Mouse (Mus musculus): Measurements from ENCODE around the gene Zfp607b.

The Zfp607b gene

DNA sequence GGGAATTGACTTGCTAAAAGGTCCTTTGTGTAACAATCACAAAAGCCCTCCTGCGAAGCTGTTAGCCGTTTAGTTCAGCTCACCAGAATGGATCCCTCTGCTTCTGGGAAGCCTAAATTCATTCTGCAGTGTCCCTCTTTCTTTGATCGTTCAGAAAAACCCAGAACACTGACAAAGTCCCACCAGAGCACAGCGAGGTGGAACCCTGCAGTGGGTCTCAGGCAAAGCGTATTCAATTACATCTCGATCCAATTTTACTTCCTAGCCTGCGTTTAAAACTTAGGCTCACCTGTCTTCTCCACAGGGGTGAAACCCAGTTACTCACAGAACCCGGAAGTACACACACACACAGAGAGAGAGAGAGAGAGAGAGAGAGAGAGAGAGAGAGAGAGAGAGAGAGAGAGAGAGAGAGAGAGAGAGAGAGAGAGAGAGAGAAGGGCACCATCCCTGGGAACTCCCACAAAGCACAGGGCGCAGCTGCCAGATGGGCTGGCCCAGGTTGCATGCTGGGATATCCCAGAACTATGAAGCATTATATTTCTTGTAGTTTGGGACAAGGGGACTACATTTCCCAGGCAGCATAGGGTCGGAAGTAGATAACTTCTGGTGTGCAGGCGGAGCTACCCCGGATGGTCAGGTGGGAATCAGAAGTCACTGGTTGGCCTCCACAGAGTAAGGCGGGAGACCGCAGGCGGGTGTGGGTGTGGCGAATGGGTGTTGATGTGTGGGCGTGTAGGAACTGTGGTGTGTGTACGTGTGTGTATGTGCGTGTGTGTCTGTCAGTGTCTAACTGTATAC, at the start of gene Zfp607b:
Gene Zfp607b, plus strand, starts transcription at position 526 of the 798 bp plus-strand sequence.
- peak; percentile 78 to 93 for DNase-seq (ENCODE audit: low spot score in 2 of 2)

DNA sequence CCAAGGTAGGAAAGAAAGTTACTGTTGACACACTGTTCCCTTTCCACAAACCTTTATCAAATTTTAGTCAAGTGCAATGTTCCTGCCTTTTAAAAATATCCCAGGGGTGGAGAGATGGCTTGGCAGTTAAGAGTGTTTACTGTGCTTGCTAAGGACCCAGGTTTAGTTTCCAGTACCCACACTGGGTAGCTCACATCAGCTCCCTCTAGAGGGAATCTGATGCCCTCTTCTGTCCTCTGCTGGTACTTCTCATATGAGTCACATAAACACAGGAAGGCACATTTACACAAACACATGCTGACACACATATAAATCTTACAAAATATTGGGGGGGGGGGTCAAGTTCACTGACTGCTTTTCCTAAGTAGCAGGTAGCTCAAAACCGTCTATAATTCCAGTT, 44.7 kb upstream of the Zfp607b start:
- no peak for DNase-seq (ENCODE audit: low spot score in 2 of 2)

GRCm38 (mm10) chr7:27646516-27646915, 42.6 kb upstream of the Zfp607b start:
- no peak for DNase-seq (ENCODE audit: low spot score in 2 of 2)

GRCm38 (mm10) chr7:27647281-27648002, 41.7 kb upstream of the Zfp607b start:
- DNase-seq (ENCODE audit: low spot score in 2 of 2), result no peak

DNA sequence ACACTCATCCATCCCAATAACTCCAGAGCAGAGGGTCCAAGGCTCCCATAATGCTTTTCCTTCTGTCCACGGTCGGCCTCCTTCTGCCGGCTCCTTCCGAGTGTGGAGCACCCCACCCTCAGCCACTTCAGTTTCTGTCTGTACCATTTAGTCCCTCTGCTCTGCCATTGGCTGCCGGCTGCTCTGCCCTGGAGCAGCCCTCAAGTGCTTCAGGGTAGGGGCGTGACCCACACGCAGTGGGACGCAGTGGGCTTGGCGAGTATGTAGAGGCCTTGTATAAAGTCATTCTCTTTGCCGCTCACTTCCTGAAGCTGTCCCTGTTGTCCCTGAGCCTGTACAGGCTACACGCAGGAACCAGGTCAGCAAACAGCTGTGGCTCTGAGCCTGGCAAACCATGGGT, 39.4 kb upstream of the Zfp607b start:
- no peak for DNase-seq (ENCODE audit: low spot score in 2 of 2)

- peak; percentile 30 to 40 for DNase-seq (ENCODE audit: low spot score in 2 of 2)
These were observed 38.2 kb upstream of the Zfp607b start for GRCm38 (mm10) chr7:27650949-27651348.

DNA sequence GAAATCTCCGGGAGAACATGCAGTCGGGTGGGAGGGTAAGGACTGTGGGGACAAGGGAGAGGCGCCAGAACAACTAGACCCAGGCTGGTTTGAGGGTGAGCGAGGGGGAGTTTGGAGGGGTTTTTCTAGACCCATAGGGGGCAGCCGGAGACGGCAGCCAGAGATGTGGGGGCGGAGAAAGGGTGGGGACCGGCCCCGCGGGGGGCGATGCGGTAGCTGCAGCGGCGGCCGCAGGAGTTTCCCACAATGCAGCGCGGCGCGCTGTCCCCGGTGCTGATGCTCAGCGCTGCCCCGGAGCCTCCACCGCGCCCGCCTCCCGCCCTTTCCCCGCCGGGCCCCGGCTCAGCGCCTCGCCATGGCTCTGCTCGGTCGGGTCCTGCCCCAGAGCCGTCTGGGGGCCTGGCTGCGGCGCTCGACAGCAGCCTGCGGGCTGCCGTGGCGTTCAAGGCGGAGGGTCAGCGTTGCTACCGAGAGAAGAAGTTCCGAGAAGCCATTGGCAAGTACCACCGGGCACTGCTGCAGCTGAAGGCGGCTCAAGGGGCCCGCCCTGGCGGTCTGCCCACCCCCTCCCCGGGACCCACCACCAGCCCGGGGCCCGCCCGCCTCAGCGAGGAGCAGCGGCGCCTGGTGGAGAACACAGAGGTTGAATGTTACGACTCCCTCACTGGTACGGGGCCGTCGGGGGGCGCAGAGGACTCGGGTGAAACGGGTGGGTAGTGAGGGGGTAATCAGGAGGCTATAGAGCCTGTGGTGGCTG, 35.3 kb upstream of the Zfp607b start, which contains the start of gene Ttc9b:
Gene Ttc9b, plus strand, starts transcription at position 235 of the 757 bp plus-strand sequence.
- peak in 1 of 2 experiments; percentile 14 for DNase-seq (ENCODE audit: low spot score in 2 of 2)

GRCm38 (mm10) chr7:27654607-27655276, 34.4 kb upstream of the Zfp607b start:
- peak in 1 of 2 experiments; percentile 16 for DNase-seq (ENCODE audit: low spot score in 2 of 2)

GRCm38 (mm10) chr7:27655545-27655944, 33.6 kb upstream of the Zfp607b start:
- no peak for DNase-seq (ENCODE audit: low spot score in 2 of 2)

- DNase-seq (ENCODE audit: low spot score in 2 of 2), result no peak
These were observed 32.5 kb upstream of the Zfp607b start for GRCm38 (mm10) chr7:27656600-27656999.

- no peak for DNase-seq (ENCODE audit: low spot score in 2 of 2)
These were observed 31.2 kb upstream of the Zfp607b start for GRCm38 (mm10) chr7:27657824-27658395.

DNA sequence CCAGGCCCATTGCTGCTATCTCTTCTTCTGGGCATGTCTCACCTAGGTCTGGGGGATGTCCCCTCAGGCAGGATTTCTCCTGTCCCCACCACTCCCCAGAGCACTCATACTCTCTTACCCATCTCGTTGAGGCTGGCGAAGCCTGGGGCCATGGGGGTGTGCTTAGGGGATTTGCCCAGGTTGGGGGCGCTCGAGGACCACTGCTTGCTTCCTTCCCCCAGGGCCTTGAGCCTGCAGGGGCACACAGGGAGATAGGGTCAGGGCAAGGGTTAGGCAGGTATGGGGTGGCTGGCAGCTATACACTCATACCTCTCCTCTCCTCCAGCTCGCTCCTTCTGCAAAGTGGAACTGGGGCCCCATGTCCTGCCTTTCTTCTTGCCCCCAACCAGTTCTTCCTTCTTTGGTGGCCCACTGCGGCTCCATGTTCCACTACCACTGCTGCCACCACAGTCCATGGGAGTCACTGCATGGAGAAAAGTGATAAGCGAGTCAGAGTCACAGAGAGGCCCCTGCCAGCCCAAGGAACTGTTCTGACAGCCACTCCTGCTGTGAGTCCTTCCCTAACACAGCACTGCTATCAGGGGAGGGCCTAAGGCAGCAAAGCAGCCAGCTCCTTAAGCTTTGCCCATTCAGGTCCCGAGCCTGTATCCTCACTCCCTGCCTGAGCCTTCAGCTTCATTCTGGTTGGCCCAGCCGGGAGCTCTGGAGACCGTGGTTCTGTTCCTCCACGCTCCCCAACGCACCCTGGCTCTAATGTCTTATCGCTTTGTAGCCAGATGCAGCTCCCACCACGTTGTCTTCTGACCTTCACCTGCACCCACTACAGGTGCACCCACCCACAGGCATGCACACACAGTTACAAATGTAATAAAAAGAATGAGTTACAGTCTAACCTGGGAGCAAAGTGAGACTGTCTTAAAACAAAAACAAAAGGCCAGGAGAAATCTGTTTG, 30.2 kb upstream of the Zfp607b start:
- no peak for DNase-seq (ENCODE audit: low spot score in 2 of 2)

GRCm38 (mm10) chr7:27662038-27662437, 27.1 kb upstream of the Zfp607b start:
- no peak for DNase-seq (ENCODE audit: low spot score in 2 of 2)

DNA sequence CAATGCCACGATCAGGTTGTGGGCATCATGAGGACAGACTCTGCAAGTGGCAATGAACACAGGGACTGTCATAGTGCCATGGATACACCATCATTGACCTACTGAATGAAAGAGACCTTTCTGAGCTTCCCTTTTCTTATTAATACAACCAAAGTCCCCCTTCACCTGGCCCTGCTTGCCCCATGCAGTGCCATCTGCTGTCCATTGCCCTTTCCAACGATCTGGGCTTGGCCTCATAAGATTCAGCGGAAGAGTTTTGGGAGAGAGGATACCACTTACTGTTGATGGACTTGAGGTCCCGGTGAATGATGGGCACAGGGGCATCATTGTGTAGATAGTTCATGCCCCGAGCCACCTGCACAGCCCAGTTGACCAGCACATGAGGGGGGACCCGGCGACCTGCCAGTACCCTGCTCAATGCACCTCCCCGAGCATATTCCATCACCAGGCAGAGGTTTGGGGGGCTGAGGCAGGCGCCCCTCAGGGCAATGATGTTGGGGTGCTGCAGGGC, 16.0 kb upstream of the Zfp607b start:
- DNase-seq (ENCODE audit: low spot score in 2 of 2), result no peak

- peak in 1 of 2 experiments; percentile 12 for DNase-seq (ENCODE audit: low spot score in 2 of 2)
These were observed 15.5 kb upstream of the Zfp607b start for GRCm38 (mm10) chr7:27673575-27674131.

DNA sequence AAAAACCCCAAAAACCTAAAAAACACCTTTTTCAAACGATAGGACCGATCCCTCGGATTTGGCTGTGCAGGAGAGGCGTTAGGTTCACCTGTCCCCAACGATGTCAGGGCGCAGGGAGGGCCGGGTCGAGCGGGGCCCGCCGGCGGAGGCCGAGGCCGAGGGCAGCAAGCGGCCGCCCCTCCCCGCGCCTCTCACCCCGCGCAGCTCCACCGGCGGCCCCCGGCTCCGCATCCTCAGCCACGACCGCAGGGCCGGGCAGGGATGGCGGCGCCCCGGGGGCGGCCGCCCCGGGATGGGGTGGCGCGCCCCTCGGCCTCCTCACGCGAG, 15.0 kb upstream of the Zfp607b start:
- no peak for DNase-seq (ENCODE audit: low spot score in 2 of 2)

DNA sequence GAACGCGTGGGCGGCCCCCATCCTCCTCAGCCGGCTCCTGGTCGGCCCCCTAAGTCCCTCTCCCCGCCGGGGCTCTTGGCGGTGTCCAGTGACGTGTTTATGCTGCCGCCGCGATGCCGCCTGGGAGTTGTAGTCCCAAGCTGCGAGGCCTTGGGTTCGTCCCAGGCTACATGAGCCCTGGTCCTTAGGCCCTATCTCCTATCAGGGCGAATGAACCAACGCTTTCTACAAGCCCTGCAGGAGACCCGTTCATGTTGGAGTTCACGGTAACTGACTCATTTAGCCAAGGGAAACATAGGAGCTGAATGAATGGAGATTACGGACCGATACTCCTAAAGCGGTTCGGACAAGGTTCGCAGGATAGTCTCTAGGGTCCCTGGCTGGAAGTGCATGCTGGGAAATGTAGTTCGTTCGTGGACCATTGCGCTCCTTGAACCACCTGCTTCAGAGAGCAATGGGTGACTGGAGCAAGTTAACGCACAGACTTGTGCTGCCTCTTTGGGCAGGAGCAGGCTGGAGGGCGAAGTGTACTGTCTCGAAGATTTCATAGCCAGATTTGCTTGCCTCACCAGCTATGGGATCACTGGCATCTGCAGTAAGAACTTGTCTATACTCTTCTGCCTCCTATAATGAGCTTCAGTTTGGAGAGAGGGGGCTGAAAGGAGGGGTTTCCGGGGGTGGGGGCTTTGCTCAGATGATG, 14.5 kb upstream of the Zfp607b start, which contains the start of gene Map3k10:
Gene Map3k10, minus strand, starts transcription at position 77 of the 700 bp plus-strand sequence.
- DNase-seq (ENCODE audit: low spot score in 2 of 2), result peak; percentile 86 to 93

DNA sequence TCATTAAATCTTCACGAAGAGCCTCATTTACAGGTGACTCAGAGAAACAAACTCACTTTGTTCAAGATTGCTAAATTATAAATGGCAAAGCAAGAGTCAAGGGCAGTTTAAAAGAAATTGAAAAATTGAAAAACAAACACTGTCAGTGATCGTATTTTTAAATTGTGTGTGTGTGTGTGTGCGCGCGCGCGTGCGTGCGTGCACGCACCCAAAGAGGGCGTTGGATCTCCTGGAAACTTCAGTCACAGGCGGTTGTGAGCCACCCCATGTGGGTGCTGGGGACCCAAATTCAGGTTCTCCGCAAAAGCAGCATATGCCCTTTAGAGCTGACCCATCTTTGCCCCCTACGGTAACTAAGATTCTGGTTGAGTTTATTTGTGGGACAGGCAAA, 13.9 kb upstream of the Zfp607b start:
- DNase-seq (ENCODE audit: low spot score in 2 of 2), result no peak

- DNase-seq (ENCODE audit: low spot score in 2 of 2), result no peak
These were observed 5.9 kb upstream of the Zfp607b start for GRCm38 (mm10) chr7:27683218-27683617.

All from urinary bladder, adult 18-20 months (tissue).